ENCODE assay signal across 11 mouse cellular contexts in the genomic region with DNA sequence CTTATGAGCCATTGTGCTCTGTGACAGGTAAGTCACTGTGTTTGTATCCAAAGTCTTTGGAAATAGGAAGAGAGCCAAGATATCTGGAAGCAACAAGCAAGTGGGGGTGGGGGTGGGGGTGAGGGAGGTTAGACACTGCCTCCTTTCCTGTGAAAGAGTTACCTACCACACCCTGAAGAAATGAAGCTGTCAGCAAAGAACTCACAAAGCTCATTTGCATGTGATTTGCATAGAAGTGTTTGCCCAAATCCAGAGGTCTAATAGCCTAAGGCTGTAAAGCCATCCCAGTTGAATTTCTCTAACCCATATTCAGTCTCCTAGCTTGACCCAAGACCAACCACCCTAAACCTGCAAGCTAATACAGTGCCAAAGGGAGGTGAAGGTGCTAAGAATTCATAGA. TPM values are rescaled to one million over a fixed set of nuclear protein-coding genes. Genes with fewer than 3 reads are reported as not detected.
A peak's percentile ranks its signal among the peaks of the same experiment; 100 is the strongest.
DNase-seq lines count a peak whose midpoint lies in the region; ATAC-seq and TF ChIP-seq lines count a peak whose summit lies in the region.
"Had no signal": no experiment of that assay in that cellular context is flagged by ENCODE, and none has a peak within 500 bp of the region (broad histone marks: within the 10 kb centered on the region; RNA-seq: fewer than 3 reads in every experiment).

No protein-coding gene starts in this region.

- H3K27me3 ChIP-seq in kidney, embryonic 15.5 days: no peaks in the 10 kb centered on the region
- no peaks in the 10 kb centered on the region for H3K27me3 ChIP-seq in E14TG2a.4 (ENCODE audit: insufficient read depth, low read length)
- no peaks in the 10 kb centered on the region for H3K27me3 ChIP-seq in liver, postnatal 0 days (ENCODE audit: insufficient read depth, low read length)

- ATAC-seq in kidney, embryonic 15.5 days (replicated peaks; ENCODE audit: low FRiP score): no peak
- no peak for ATAC-seq in liver, postnatal 0 days

- peak overlapping the region; percentile 52 for H3K4me2 ChIP-seq in kidney, embryonic 15.5 days
- peak overlapping the region; percentile 62 for H3K4me2 ChIP-seq in liver, postnatal 0 days (ENCODE audit: low read depth, low read length)

- no peaks in the 10 kb centered on the region for H3K9me3 ChIP-seq in kidney, embryonic 15.5 days (replicated peaks)
- H3K9me3 ChIP-seq in E14TG2a.4 (ENCODE audit: low read length): no peaks in the 10 kb centered on the region
- H3K9me3 ChIP-seq in liver, postnatal 0 days (ENCODE audit: low read length): no peaks in the 10 kb centered on the region
- H3K9me3 ChIP-seq: limb, embryonic 12.5 days had no signal

- no peak overlapping the region for H3K27ac ChIP-seq in kidney, embryonic 15.5 days
- H3K27ac ChIP-seq in brown adipose tissue, adult 24 weeks (replicated peaks; ENCODE audit: low read depth, low read length): peak overlapping the region; percentile 24; the same call in 1 of the 2 replicates
- peak overlapping the region; percentile 81 for H3K27ac ChIP-seq in liver, postnatal 0 days (ENCODE audit: low read depth)
- H3K27ac ChIP-seq: limb, embryonic 12.5 days had no signal

- H3K4me1 ChIP-seq in kidney, embryonic 15.5 days: peaks cover 7% of the 10 kb centered on the region; the same call in 1 of the 2 replicates
- H3K4me1 ChIP-seq in E14TG2a.4 (replicated peaks; ENCODE audit: low read depth, low read length): peaks cover 26% of the 10 kb centered on the region
- no peaks in the 10 kb centered on the region for H3K4me1 ChIP-seq in brown adipose tissue, adult 24 weeks (ENCODE audit: control insufficient read depth, insufficient read depth, insufficient read length, low read length)
- peaks cover 4% of the 10 kb centered on the region; the same call in 1 of the 2 replicates for H3K4me1 ChIP-seq in liver, postnatal 0 days (ENCODE audit: insufficient read depth)

- H3K36me3 ChIP-seq in kidney, embryonic 15.5 days: no peaks in the 10 kb centered on the region
- peaks cover 4% of the 10 kb centered on the region; the same call in 1 of the 2 replicates for H3K36me3 ChIP-seq in E14TG2a.4 (ENCODE audit: insufficient read depth, low read length)
- no peaks in the 10 kb centered on the region for H3K36me3 ChIP-seq in liver, postnatal 0 days (replicated peaks; ENCODE audit: insufficient read depth, low read length)
- H3K36me3 ChIP-seq: limb, embryonic 12.5 days had no signal

- no peak for DNase-seq in kidney, postnatal 25 days
- DNase-seq in liver, postnatal 0 days: no peak
- no peak for DNase-seq in lung, adult 18-20 months
- no peak for DNase-seq in left cerebral cortex, adult 18-20 months (ENCODE audit: low spot score in 2 of 2)
- DNase-seq: cerebellum, adult 9-11 months had no signal

- no peak for TF ChIP-seq EP300 in liver, postnatal 0 days (IDR thresholded peaks at IDR 0.05; ENCODE audit: low read depth)

- H3K4me3 ChIP-seq in kidney, embryonic 15.5 days (replicated peaks): no peak overlapping the region
- H3K4me3 ChIP-seq in E14TG2a.4 (replicated peaks; ENCODE audit: low read length): peak overlapping the region; percentile 67
- H3K4me3 ChIP-seq in brown adipose tissue, adult 24 weeks (ENCODE audit: insufficient read depth, low read depth, low read length): peak overlapping the region; percentile 37
- H3K4me3 ChIP-seq in liver, postnatal 0 days (ENCODE audit: low read depth, low read length): peak overlapping the region; percentile 39

- H3K9ac ChIP-seq in kidney, embryonic 15.5 days: no peak overlapping the region
- peak overlapping the region; percentile 59 for H3K9ac ChIP-seq in liver, postnatal 0 days (replicated peaks)
- H3K9ac ChIP-seq: limb, embryonic 12.5 days had no signal

- no peak for TF ChIP-seq CTCF in E14TG2a.4 (conservative IDR thresholded peaks at IDR 0.05; ENCODE audit: low read length)
- no peak for TF ChIP-seq CTCF in liver, postnatal 0 days (IDR thresholded peaks at IDR 0.05; ENCODE audit: low read depth)

RNA-seq across cellular contexts. Expression of gene Arhgap4, which starts 11.2 kb away (rescaled TPM):
- 3.7 and 4.0 TPM in 2 replicates for polyA plus RNA-seq in kidney, embryonic 15.5 days (2015; fragmentation: Nextera tagmentation; extraction: Ambion mirVana)
- polyA plus RNA-seq in brown adipose tissue, adult 24 weeks (2012; ENCODE audit: insufficient read depth, insufficient read length, missing spikeins): 0.59 and 1.9 TPM in 2 replicates
- 5.1 and 5.2 TPM in 2 replicates for polyA plus RNA-seq in liver, postnatal 0 days (2015; fragmentation: Nextera tagmentation; extraction: Ambion mirVana)
- 1 to 10 TPM; 3.7 to 3.8 TPM for total RNA-seq in left cerebral cortex, adult 18-20 months (2021)

RNA-seq across cellular contexts. Expression of gene Naa10, which starts 11.3 kb away (rescaled TPM):
- 139 and 159 TPM in 2 replicates for polyA plus RNA-seq in kidney, embryonic 15.5 days (2015; fragmentation: Nextera tagmentation; extraction: Ambion mirVana)
- 90.3 and 104 TPM in 2 replicates for polyA plus RNA-seq in brown adipose tissue, adult 24 weeks (2012; ENCODE audit: insufficient read depth, insufficient read length, missing spikeins)
- polyA plus RNA-seq in liver, postnatal 0 days (2015; fragmentation: Nextera tagmentation; extraction: Ambion mirVana): 48.9 and 51.8 TPM in 2 replicates
- 10 to 100 TPM; 50.9 to 59.8 TPM for total RNA-seq in left cerebral cortex, adult 18-20 months (2021)

RNA-seq across cellular contexts. Expression of gene L1cam, which starts 14.5 kb away (rescaled TPM):
- polyA plus RNA-seq in kidney, embryonic 15.5 days (2015; fragmentation: Nextera tagmentation; extraction: Ambion mirVana): 8.0 and 10.4 TPM in 2 replicates
- 2.2 and 2.3 TPM in 2 replicates for polyA plus RNA-seq in brown adipose tissue, adult 24 weeks (2012; ENCODE audit: insufficient read depth, insufficient read length, missing spikeins)
- 0.06 and 0.12 TPM in 2 replicates for polyA plus RNA-seq in liver, postnatal 0 days (2015; fragmentation: Nextera tagmentation; extraction: Ambion mirVana)
- 100 to 1,000 TPM; 133 to 151 TPM for total RNA-seq in left cerebral cortex, adult 18-20 months (2021)

RNA-seq across cellular contexts. Expression of gene Avpr2, which starts 18.5 kb away (rescaled TPM):
- 5.8 and 6.2 TPM in 2 replicates for polyA plus RNA-seq in kidney, embryonic 15.5 days (2015; fragmentation: Nextera tagmentation; extraction: Ambion mirVana)
- polyA plus RNA-seq in brown adipose tissue, adult 24 weeks (2012; ENCODE audit: insufficient read depth, insufficient read length, missing spikeins): not detected in 2 replicates
- 0.08 and 0.09 TPM in 2 replicates for polyA plus RNA-seq in liver, postnatal 0 days (2015; fragmentation: Nextera tagmentation; extraction: Ambion mirVana)
- not detected for total RNA-seq in left cerebral cortex, adult 18-20 months (2021)
- total RNA-seq: adrenal gland, postnatal 36 days; layer of hippocampus, postnatal 25 days had no signal

RNA-seq across cellular contexts. Expression of gene Renbp, which starts 20.2 kb away (rescaled TPM):
- 41.9 and 54.5 TPM in 2 replicates for polyA plus RNA-seq in kidney, embryonic 15.5 days (2015; fragmentation: Nextera tagmentation; extraction: Ambion mirVana)
- polyA plus RNA-seq in brown adipose tissue, adult 24 weeks (2012; ENCODE audit: insufficient read depth, insufficient read length, missing spikeins): 4.6 and 7.4 TPM in 2 replicates
- 22.3 and 22.6 TPM in 2 replicates for polyA plus RNA-seq in liver, postnatal 0 days (2015; fragmentation: Nextera tagmentation; extraction: Ambion mirVana)
- total RNA-seq in left cerebral cortex, adult 18-20 months (2021): 1 to 10 TPM; 7.2 to 7.5 TPM
